Mouse (Mus musculus): ENCODE measurements at regions not wholly inside any gene's neighbourhood (a gene's known extent, or its start where the extent isn't known, plus 50 kb on each side); places are given as distances from the start of the nearest gene placed in this dataset.
A peak's percentile ranks its signal among the peaks of the same experiment; 100 is the strongest.

DNA sequence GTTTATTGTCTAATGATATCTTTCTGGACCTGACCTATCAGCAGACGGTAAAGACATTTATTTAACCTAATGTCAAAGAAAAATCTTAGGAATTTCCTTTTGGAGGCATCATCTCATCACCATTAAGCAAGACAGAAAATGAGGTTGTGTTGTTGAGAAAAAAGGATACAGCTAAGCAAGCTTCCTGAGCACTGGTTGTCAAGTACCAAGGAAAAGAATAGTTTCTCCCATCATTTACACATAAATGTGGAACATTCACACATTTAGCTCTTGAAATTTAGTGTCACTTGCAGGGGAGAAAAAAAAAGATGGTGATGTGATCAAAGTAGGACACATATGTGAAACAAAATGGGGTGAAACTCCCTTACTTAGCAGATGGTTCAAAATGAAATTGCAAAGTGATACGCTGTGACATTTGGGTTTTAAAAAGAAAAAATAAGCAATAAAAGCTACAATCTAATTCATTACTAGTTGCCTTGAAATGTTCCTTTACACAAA is 157.7 kb upstream of the 1700009N14Rik start:
- no peak for DNase-seq (ENCODE audit: extremely low spot score in 1 of 2, low spot score in 1 of 2)

DNA sequence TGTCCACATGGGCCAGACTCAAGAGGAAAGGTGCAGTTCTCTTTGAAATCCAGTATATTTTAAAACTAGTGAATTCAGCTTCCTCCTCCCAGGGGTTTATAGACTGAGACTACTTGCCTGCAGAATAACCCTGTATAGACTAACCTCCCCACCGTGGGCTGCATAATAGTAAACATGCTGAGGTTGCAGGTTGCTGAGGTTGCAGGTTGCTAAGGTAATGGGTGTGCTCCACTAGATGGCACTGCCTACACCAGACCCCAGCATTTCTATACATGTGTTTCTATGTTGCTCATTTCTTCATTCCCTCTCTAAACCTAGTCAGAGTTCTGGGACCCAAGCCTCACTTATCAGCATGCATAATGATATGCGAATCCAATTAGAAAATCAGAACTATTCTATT is 140.0 kb upstream of the 1700009N14Rik start:
- no peak for DNase-seq (ENCODE audit: extremely low spot score in 1 of 2, low spot score in 1 of 2)

DNA sequence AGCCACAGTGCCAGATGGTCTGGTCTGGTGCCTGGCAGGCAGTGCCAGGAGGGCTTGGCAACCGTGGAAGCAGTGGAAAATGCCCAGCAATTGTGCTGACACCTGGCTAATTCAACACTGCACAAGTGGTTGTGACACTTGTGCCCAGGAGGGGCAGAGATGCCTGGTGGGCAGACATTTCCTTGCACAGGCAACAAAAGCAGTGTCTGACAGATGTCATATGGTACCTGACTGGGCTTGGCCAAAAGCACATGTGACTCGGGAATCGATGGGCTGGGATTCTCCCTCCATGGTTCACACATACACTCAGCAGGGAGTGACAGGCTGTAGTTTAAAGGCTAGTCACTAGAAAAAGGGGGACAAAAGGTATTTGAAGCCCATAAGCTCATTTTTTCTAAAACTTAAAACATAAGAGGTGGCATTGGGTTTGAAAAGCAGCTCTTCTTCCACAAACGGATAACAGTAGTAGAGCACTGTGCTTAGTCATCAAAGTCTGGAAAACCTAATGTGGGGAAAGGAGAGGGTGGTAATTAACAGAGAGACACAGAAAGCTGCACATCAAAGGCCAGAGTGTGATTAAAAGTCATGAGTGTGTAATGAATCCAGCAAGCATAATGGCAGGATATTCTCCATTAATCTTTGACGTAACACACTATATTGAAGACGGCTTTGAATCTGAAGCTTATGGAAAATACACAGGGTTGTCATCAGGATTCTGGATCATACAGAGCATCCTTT is 105.5 kb upstream of the 1700009N14Rik start:
- DNase-seq (ENCODE audit: extremely low spot score in 1 of 2, low spot score in 1 of 2), result peak; percentile 8 to 10

DNA sequence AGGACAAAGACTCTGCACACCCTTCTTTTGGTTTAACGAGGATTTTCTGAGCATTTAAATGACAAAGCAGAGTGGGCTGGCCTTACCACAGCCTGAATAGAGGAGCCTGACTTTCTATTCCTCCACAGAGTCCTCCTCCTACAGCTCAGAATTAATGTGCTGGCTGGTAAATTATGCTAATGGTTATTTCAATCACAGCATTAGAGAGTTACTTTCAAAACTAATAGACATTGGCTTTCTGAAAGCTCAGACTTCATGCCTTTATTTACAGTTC is 105.0 kb upstream of the 1700009N14Rik start:
- DNase-seq (ENCODE audit: extremely low spot score in 1 of 2, low spot score in 1 of 2), result no peak

DNA sequence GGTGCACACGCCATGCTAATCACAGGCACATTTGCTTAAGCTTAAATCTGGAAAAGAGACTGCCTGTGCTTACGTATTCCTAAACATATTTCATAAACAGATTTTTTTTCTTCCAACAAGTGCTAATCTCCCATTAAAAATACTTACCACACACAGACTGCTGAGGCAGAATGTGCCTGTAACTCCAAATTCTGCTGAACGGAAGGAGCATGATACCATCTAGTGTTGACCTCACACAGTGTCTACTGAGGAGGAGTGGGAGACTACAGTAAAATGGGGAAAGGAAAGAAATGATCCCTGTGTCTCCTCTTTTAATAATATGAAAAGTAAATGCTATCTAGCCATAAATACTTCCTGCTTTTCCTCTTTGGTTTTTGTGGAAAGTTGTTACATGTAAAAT is 81.9 kb upstream of the 1700009N14Rik start:
- no peak for DNase-seq (ENCODE audit: extremely low spot score in 1 of 2, low spot score in 1 of 2)

DNA sequence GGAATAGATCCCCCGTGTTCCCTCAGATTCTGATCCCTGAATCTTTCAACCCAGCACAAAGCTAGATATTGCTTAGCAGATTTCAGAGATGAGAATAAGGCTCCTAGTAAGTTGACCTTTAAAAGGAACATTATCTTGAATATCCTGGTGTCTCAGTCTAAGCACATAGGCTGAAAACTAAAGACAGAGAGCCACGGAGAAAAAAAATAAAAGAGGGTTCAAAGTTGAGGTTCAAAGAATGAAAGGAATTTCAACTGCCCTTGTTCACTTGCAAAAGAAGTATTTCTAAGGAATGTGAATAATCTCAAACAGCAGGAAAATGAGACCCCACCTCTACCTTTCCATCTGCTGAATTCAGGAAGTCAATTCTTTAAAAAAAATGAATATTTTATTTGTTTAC is 69.3 kb upstream of the 1700009N14Rik start:
- DNase-seq (ENCODE audit: extremely low spot score in 1 of 2, low spot score in 1 of 2), result no peak

DNA sequence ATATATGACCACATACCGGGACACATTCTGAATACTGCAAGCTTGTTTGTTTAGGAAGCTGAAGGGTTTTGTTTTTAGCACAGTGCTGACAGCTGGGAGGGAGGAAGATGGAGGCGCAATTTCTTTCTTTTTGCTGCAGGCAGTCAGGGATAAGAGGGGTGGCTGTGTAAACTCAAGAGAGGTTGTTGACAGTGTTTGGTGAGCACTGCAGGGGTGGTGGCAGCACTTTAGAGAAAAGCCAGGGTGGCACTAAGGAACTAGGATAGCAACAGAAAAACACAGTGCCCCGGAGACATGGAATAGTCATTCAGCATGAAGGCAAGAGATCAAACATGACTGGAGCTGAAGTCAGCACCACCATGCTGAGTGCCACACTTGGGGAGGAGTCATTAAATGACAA is 51.9 kb upstream of the 1700009N14Rik start:
- no peak for DNase-seq (ENCODE audit: extremely low spot score in 1 of 2, low spot score in 1 of 2)

Measured in layer of hippocampus, postnatal 25 days (tissue).